Mouse (Mus musculus) heart, postnatal 14 days (tissue): ENCODE measurements at regions not wholly inside any gene's neighbourhood (a gene's known extent, or its start where the extent isn't known, plus 50 kb on each side); places are given as distances from the start of the nearest gene placed in this dataset.
A peak's percentile ranks its signal among the peaks of the same experiment; 100 is the strongest.

Experiments
- DNase-seq, 2 experiments: peaks; one replicate each; pipeline ENCODE4 v3.0.0; 2021 to 2022
- intact Hi-C: fragments of 180-260 bp; cut with DNase I; formaldehyde crosslinking; loops from one replicate; pipeline ENCODE4 v1.15.1; 2025

- no peak for DNase-seq
- intact Hi-C loops, result no loop called here
Observed at GRCm38 (mm10) chr6:107303676-107304369, 225.7 kb upstream of the Lrrn1 start.

GRCm38 (mm10) chr6:107319565-107319964 is 210.0 kb upstream of the Lrrn1 start:
- DNase-seq, result no peak
- intact Hi-C loops, result no loop called here

GRCm38 (mm10) chr6:107350503-107350902 is 179.1 kb upstream of the Lrrn1 start:
- no peak for DNase-seq
- intact Hi-C loops, result no loop called here

GRCm38 (mm10) chr6:107375274-107375673 is 154.3 kb upstream of the Lrrn1 start:
- intact Hi-C loops, result no loop called here
- no peak for DNase-seq

GRCm38 (mm10) chr6:107378489-107378888 is 151.1 kb upstream of the Lrrn1 start:
- DNase-seq, result no peak
- intact Hi-C loops, result no loop called here

- intact Hi-C loops, result no loop called here
- DNase-seq, result no peak
Observed at GRCm38 (mm10) chr6:107380621-107381020, 148.9 kb upstream of the Lrrn1 start.

GRCm38 (mm10) chr6:107386094-107386678 is 143.4 kb upstream of the Lrrn1 start:
- DNase-seq, result no peak
- intact Hi-C loops, result no loop called here

- intact Hi-C loops, result no loop called here
- no peak for DNase-seq
Observed at GRCm38 (mm10) chr6:107389892-107390291, 139.7 kb upstream of the Lrrn1 start.

- intact Hi-C loops, result no loop called here
- DNase-seq, result no peak
Observed at GRCm38 (mm10) chr6:107394611-107395010, 135.0 kb upstream of the Lrrn1 start.

- intact Hi-C loops, result no loop called here
- DNase-seq, result no peak
Observed at GRCm38 (mm10) chr6:107415766-107416165, 113.8 kb upstream of the Lrrn1 start.

- no peak for DNase-seq
- intact Hi-C loops, result no loop called here
Observed at GRCm38 (mm10) chr6:107422091-107422490, 107.5 kb upstream of the Lrrn1 start.

GRCm38 (mm10) chr6:107426529-107426928 is 103.0 kb upstream of the Lrrn1 start:
- intact Hi-C loops, result no loop called here
- no peak for DNase-seq

GRCm38 (mm10) chr6:107431033-107431432 is 98.5 kb upstream of the Lrrn1 start:
- DNase-seq, result peak in 1 of 2 experiments; percentile 5
- intact Hi-C loops, result no loop called here

- intact Hi-C loops, result no loop called here
Observed at GRCm38 (mm10) chr6:107442058-107442457, 87.5 kb upstream of the Lrrn1 start.

GRCm38 (mm10) chr6:107444336-107444735 is 85.2 kb upstream of the Lrrn1 start:
- no peak for DNase-seq
- intact Hi-C loops, result no loop called here

More at GRCm38 (mm10) chr6:107442058-107442457, 87.5 kb upstream of the Lrrn1 start:
- DNase-seq, result no peak

- DNase-seq, result no peak
- intact Hi-C loops, result no loop called here
Observed at GRCm38 (mm10) chr6:107459220-107459619, 70.3 kb upstream of the Lrrn1 start.

- intact Hi-C loops, result no loop called here
- no peak for DNase-seq
Observed at GRCm38 (mm10) chr6:107462440-107462839, 67.1 kb upstream of the Lrrn1 start.

- intact Hi-C loops, result no loop called here
- no peak for DNase-seq
Observed at GRCm38 (mm10) chr6:107473395-107473794, 56.2 kb upstream of the Lrrn1 start.

GRCm38 (mm10) chr6:107474125-107474524 is 55.4 kb upstream of the Lrrn1 start:
- intact Hi-C loops, result no loop called here
- DNase-seq, result no peak
